Mouse (Mus musculus): ENCODE results near the gene Hspbp1. TPM values are rescaled to one million over a fixed set of nuclear protein-coding genes. Genes with fewer than 3 reads are reported as not detected.

Hspbp1 gene
- polyA plus RNA-seq, 1 experiment from 2014 or later: 102 TPM

GRCm38 (mm10) chr7:4675200-4675599, 9.7 kb downstream of the Hspbp1 start:
- peaks cover 16% of the 10 kb centered on the region; the same call in 1 of the 2 replicates for H3K4me1 ChIP-seq (replicated peaks; ENCODE audit: control insufficient read depth, insufficient read depth, low read length)
- H3K4me2 ChIP-seq (ENCODE audit: low read length): no peak overlapping the region
- peak; percentile 70 for DNase-seq (ENCODE audit: low spot score)
- no peak overlapping the region for H3K9ac ChIP-seq (ENCODE audit: low read length)
- H3K27me3 ChIP-seq (replicated peaks; ENCODE audit: control insufficient read depth, insufficient read depth, low read length): no peaks in the 10 kb centered on the region
- 30% methylated on average over 7 of the region's 7 CpGs for WGBS
- no peaks in the 10 kb centered on the region for H3K9me3 ChIP-seq (ENCODE audit: control insufficient read depth, low read length)
- peak overlapping the region; percentile 34; the same call in 1 of the 2 replicates for H3K27ac ChIP-seq (ENCODE audit: low read depth)
- H3K4me3 ChIP-seq (ENCODE audit: low read depth, low read length): no peak overlapping the region
- ATAC-seq (replicated peaks; ENCODE audit: low FRiP score, low TSS enrichment, low read depth): peak; percentile 80
- peaks cover 42% of the 10 kb centered on the region for H3K36me3 ChIP-seq (ENCODE audit: control insufficient read depth, insufficient read depth, low read length)

GRCm38 (mm10) chr7:4674114-4674731, 10.6 kb downstream of the Hspbp1 start:
- 59% methylated on average over 12 of the region's 12 CpGs for WGBS
- H3K4me2 ChIP-seq (ENCODE audit: low read length): no peak overlapping the region
- no peaks in the 10 kb centered on the region for H3K9me3 ChIP-seq (ENCODE audit: control insufficient read depth, low read length)
- peaks cover 39% of the 10 kb centered on the region for H3K36me3 ChIP-seq (ENCODE audit: control insufficient read depth, insufficient read depth, low read length)
- ATAC-seq (replicated peaks; ENCODE audit: low FRiP score, low TSS enrichment, low read depth) (no peak), DNase-seq (ENCODE audit: low spot score) (no peak)
- H3K27me3 ChIP-seq (replicated peaks; ENCODE audit: control insufficient read depth, insufficient read depth, low read length): no peaks in the 10 kb centered on the region
- H3K9ac ChIP-seq (ENCODE audit: low read length): no peak overlapping the region
- H3K4me3 ChIP-seq (ENCODE audit: low read depth, low read length): no peak overlapping the region
- H3K27ac ChIP-seq (ENCODE audit: low read depth): peak overlapping the region; percentile 34; the same call in 1 of the 2 replicates
- peaks cover 16% of the 10 kb centered on the region; the same call in 1 of the 2 replicates for H3K4me1 ChIP-seq (replicated peaks; ENCODE audit: control insufficient read depth, insufficient read depth, low read length)

DNA sequence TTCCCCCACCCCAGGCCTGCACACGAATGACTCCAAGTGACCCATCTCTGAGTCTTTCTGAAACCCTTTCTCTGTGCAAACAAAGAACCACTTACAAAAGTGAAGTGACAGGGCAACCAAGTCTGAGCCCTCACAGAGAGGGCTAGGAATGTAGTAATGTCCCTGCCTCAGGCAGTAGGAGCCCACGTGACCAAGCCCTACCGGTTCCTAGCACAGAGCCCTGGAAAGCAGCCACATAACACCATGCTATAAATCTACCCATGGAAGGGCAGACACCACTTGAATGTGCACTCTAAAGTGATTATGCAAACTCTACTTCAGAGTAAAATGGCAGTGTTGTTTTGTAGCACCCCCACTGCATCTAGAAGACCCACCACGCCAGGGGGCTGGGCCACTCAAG, 12.9 kb downstream of the Hspbp1 start:
- Histone ChIP-seq H3K36me3 (ENCODE audit: control insufficient read depth, insufficient read depth, low read length) (peaks cover 49% of the 10 kb centered on the region), H3K27ac (ENCODE audit: low read depth) (peak overlapping the region; percentile 22; the same call in 1 of the 2 replicates)
- peak; percentile 40; the same call in 1 of the 2 replicates for ATAC-seq (replicated peaks; ENCODE audit: low FRiP score, low TSS enrichment, low read depth)

DNA sequence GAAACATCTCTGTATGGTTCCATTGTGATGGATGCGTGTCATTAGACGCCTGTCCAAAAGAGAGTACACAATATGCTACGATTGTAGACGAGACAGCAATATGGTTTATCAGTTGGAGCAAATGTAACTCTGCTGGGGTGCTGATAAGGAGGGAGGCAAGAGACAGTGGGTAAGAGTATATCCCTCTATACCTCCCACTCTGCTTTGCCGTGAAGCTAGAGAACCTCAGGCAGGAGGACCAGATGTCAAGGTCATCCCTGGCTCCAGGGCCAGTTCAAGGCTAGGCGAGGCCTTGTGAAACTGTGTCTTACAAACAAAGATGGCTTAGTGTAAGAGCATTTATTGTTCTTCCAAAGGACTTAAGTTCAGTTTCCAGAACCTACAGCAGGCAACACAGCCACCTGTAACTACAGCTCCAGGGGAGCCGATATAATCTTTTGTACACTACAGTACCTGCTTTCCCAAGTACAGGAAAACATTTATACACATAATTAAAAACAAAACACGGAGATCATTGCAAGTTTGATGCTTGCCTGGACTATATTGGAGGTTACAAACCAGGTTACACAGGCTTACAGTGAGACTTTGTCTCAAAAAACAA, 14.1 kb downstream of the Hspbp1 start:
- H3K4me2 ChIP-seq (ENCODE audit: low read length): no peak overlapping the region
- no peak overlapping the region for H3K9ac ChIP-seq (ENCODE audit: low read length)
- peaks cover 16% of the 10 kb centered on the region; the same call in 1 of the 2 replicates for H3K4me1 ChIP-seq (replicated peaks; ENCODE audit: control insufficient read depth, insufficient read depth, low read length)
- ATAC-seq (replicated peaks; ENCODE audit: low FRiP score, low TSS enrichment, low read depth): no peak
- no peak overlapping the region for H3K4me3 ChIP-seq (ENCODE audit: low read depth, low read length)
- no peak for DNase-seq (ENCODE audit: low spot score)
- H3K27ac ChIP-seq (ENCODE audit: low read depth): no peak overlapping the region
- 89% methylated on average over 8 of the region's 8 CpGs for WGBS
- no peaks in the 10 kb centered on the region for H3K27me3 ChIP-seq (replicated peaks; ENCODE audit: control insufficient read depth, insufficient read depth, low read length)
- no peaks in the 10 kb centered on the region for H3K9me3 ChIP-seq (ENCODE audit: control insufficient read depth, low read length)
- peaks cover 55% of the 10 kb centered on the region for H3K36me3 ChIP-seq (ENCODE audit: control insufficient read depth, insufficient read depth, low read length)

More for the DNA sequence above, 12.9 kb downstream of the Hspbp1 start:
- Histone ChIP-seq H3K4me1 (replicated peaks; ENCODE audit: control insufficient read depth, insufficient read depth, low read length) (peaks cover 16% of the 10 kb centered on the region; the same call in 1 of the 2 replicates), H3K4me2 (ENCODE audit: low read length) (no peak overlapping the region), H3K4me3 (ENCODE audit: low read depth, low read length) (no peak overlapping the region), H3K9ac (ENCODE audit: low read length) (no peak overlapping the region), H3K9me3 (ENCODE audit: control insufficient read depth, low read length) (no peaks in the 10 kb centered on the region), H3K27me3 (replicated peaks; ENCODE audit: control insufficient read depth, insufficient read depth, low read length) (no peaks in the 10 kb centered on the region)
- WGBS: 37% methylated on average over 4 of the region's 4 CpGs
- DNase-seq (ENCODE audit: low spot score): no peak

DNA sequence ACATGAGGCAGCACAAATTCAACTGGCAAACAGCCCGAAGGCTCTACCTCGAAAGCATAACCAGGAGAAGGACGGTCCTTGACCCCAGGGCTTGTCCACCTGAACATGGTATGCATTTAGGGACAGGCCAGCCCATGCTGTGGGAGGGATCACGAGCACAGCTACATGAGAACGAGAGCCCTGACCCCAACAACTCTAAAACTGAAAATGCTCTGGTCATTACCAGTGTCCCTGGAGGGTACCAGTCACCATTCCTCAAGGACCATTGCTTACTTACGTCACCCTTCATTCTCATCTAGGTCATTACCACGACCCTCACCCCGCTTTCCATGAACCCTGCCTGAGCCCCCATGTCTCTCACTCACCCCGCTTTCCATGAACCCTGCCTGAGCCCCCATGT, 15.7 kb downstream of the Hspbp1 start:
- Histone ChIP-seq H3K4me2 (ENCODE audit: low read length) (no peak overlapping the region), H3K4me3 (ENCODE audit: low read depth, low read length) (no peak overlapping the region), H3K27me3 (replicated peaks; ENCODE audit: control insufficient read depth, insufficient read depth, low read length) (no peaks in the 10 kb centered on the region), H3K9ac (ENCODE audit: low read length) (no peak overlapping the region), H3K4me1 (replicated peaks; ENCODE audit: control insufficient read depth, insufficient read depth, low read length) (peaks cover 13% of the 10 kb centered on the region; the same call in 1 of the 2 replicates), H3K9me3 (ENCODE audit: control insufficient read depth, low read length) (no peaks in the 10 kb centered on the region), H3K27ac (ENCODE audit: low read depth) (no peak overlapping the region), H3K36me3 (ENCODE audit: control insufficient read depth, insufficient read depth, low read length) (peaks cover 53% of the 10 kb centered on the region)
- ATAC-seq (replicated peaks; ENCODE audit: low FRiP score, low TSS enrichment, low read depth) (no peak), DNase-seq (ENCODE audit: low spot score) (no peak)
- WGBS: 94% methylated on average over 9 of the region's 9 CpGs

- no peak overlapping the region for H3K27ac ChIP-seq (ENCODE audit: low read depth)
- peaks cover 55% of the 10 kb centered on the region for H3K36me3 ChIP-seq (ENCODE audit: control insufficient read depth, insufficient read depth, low read length)
- H3K4me1 ChIP-seq (replicated peaks; ENCODE audit: control insufficient read depth, insufficient read depth, low read length): 0 out of 2 replicates have a peak, but pooled peaks cover 8% of the 10 kb centered on the region
- WGBS: 93% methylated on average over 8 of the region's 8 CpGs
- no peak for DNase-seq (ENCODE audit: low spot score)
- H3K27me3 ChIP-seq (replicated peaks; ENCODE audit: control insufficient read depth, insufficient read depth, low read length): no peaks in the 10 kb centered on the region
- no peaks in the 10 kb centered on the region for H3K9me3 ChIP-seq (ENCODE audit: control insufficient read depth, low read length)
- ATAC-seq (replicated peaks; ENCODE audit: low FRiP score, low TSS enrichment, low read depth): no peak
- H3K4me2 ChIP-seq (ENCODE audit: low read length): no peak overlapping the region
- H3K9ac ChIP-seq (ENCODE audit: low read length): no peak overlapping the region
- no peak overlapping the region for H3K4me3 ChIP-seq (ENCODE audit: low read depth, low read length)
Observed at GRCm38 (mm10) chr7:4668506-4668905, 16.4 kb downstream of the Hspbp1 start.

DNA sequence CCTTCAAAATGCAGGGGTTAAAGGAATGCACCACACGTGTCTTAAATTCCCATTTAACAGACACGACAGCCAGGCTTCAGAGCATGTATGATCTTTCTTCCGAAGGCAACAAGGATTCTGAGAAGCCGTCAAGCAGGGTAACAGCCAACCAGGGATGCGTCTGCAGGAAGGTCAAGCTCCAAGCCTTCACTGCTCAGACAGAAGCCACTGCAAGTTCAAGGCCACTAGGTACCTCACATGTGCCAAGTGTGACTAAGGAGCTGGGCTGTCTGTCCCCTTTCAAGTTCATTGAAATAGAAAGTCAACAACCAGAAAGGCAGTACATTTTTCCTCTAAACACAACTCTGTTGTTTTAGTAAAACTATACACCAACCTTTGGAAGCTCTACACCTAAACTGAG, 18.0 kb downstream of the Hspbp1 start:
- DNase-seq (ENCODE audit: low spot score): no peak

GRCm38 (mm10) chr7:4663742-4664141, 21.1 kb downstream of the Hspbp1 start:
- Histone ChIP-seq H3K4me1 (replicated peaks; ENCODE audit: control insufficient read depth, insufficient read depth, low read length) (peaks cover 8% of the 10 kb centered on the region; the same call in 1 of the 2 replicates), H3K27me3 (replicated peaks; ENCODE audit: control insufficient read depth, insufficient read depth, low read length) (no peaks in the 10 kb centered on the region), H3K9ac (ENCODE audit: low read length) (no peak overlapping the region), H3K9me3 (ENCODE audit: control insufficient read depth, low read length) (no peaks in the 10 kb centered on the region), H3K27ac (ENCODE audit: low read depth) (no peak overlapping the region), H3K4me3 (ENCODE audit: low read depth, low read length) (no peak overlapping the region), H3K36me3 (ENCODE audit: control insufficient read depth, insufficient read depth, low read length) (peaks cover 54% of the 10 kb centered on the region), H3K4me2 (ENCODE audit: low read length) (no peak overlapping the region)
- no peak for DNase-seq (ENCODE audit: low spot score)
- ATAC-seq (replicated peaks; ENCODE audit: low FRiP score, low TSS enrichment, low read depth): no peak
- WGBS: 94% methylated on average over 2 of the region's 2 CpGs

More for the DNA sequence above, 18.0 kb downstream of the Hspbp1 start:
- Histone ChIP-seq H3K27me3 (replicated peaks; ENCODE audit: control insufficient read depth, insufficient read depth, low read length) (no peaks in the 10 kb centered on the region), H3K4me2 (ENCODE audit: low read length) (no peak overlapping the region), H3K9me3 (ENCODE audit: control insufficient read depth, low read length) (no peaks in the 10 kb centered on the region), H3K36me3 (ENCODE audit: control insufficient read depth, insufficient read depth, low read length) (peaks cover 60% of the 10 kb centered on the region), H3K27ac (ENCODE audit: low read depth) (no peak overlapping the region), H3K4me1 (replicated peaks; ENCODE audit: control insufficient read depth, insufficient read depth, low read length) (0 out of 2 replicates have a peak, but pooled peaks cover 2% of the 10 kb centered on the region), H3K9ac (ENCODE audit: low read length) (no peak overlapping the region), H3K4me3 (ENCODE audit: low read depth, low read length) (no peak overlapping the region)
- 93% methylated on average over 5 of the region's 5 CpGs for WGBS
- ATAC-seq (replicated peaks; ENCODE audit: low FRiP score, low TSS enrichment, low read depth): no peak
